Mouse (Mus musculus) kidney, adult 2 months (tissue): ENCODE data around the gene Col8a2.

ENCODE experiments used
- CTCF ChIP-seq: fragments of 200-500 bp; conservative IDR thresholded peaks from 2 replicates; pipeline ENCODE4 v1.5.1; 2011; ENCODE audit warnings: low read depth, mild to moderate bottlenecking, control low read depth, low read length, moderate library complexity, mixed read lengths; ENCODE audit not compliant: insufficient read depth, insufficient read length
- POLR2A ChIP-seq: fragments of 200-500 bp; IDR thresholded peaks from one replicate; pipeline ENCODE4 v1.6.1; 2011; ENCODE audit warnings: low read depth, low read length, control low read depth

GRCm38 (mm10) chr4:126239862-126240475 lies 46.6 kb upstream of the Col8a2 start:
- TF ChIP-seq CTCF: no peak
- TF ChIP-seq POLR2A: no peak
